Mouse (Mus musculus) cerebellum, adult (tissue): Measurements from ENCODE around the gene Irak1bp1.

Experiments
- ATAC-seq: cut with Nextera tagmentation; 2 replicates; pipeline ENCODE4 v1.9.2; 2017; ENCODE audit warnings: mild to moderate bottlenecking, moderate library complexity, mixed read lengths; ENCODE audit not compliant: insufficient number of reproducible peaks, low FRiP score, low TSS enrichment

The Irak1bp1 gene

DNA sequence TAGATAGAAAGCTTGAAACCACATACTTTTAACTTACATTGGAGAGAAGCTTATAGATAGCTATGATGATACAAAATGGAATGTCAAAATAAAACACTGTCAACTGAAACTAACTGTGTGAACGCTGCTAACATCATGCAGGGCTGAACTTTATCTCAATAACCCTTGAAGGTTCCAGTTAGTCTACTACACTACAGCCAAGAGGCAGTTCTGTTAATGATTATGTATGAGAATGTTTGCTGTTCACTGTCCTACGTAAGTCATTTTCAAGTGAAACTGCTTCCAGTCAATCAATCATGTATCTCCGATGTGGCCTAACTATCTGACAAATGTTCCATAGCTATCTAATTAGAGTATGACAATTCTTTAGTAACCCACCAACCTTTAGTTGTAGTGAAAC lies 38.4 kb downstream of the Irak1bp1 start:
- ATAC-seq: no peak

DNA sequence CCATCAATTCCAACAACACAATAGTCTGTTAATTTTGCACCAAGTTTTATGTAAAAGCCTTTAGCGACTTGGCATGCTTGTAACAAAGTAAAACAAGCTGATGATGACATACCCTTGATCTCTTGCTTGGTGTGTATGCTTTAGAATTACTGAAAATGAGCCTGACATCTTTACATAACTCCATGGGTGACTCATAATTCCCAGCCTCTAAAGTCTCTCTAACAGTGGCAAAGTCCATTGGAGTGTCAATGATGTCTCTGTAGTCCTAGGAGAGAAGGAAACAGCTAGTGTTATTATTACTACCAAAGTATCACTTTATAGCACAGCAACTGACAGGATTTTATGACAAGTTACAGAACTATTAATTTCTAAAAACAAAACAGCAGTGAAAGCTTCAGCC lies 47.7 kb downstream of the Irak1bp1 start:
- ATAC-seq: no peak

DNA sequence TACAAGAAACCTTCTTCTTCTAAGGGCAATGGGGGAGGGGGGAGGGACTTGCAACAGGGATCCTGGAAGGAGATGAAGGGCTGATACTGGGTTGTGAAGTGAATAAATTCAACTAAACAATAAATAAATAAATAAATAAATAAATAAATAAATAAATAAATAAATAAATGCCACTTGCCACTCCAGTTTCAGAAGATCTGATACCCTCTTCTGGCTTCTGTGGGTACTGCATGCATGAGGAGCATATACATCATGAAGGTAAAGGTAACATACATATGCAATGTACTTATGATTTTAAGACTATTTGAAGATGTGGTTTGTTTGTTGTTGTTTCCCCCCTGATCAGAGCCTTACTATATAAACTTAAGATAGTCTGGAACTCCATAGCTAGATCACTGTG lies 54.8 kb downstream of the Irak1bp1 start:
- ATAC-seq: no peak

DNA sequence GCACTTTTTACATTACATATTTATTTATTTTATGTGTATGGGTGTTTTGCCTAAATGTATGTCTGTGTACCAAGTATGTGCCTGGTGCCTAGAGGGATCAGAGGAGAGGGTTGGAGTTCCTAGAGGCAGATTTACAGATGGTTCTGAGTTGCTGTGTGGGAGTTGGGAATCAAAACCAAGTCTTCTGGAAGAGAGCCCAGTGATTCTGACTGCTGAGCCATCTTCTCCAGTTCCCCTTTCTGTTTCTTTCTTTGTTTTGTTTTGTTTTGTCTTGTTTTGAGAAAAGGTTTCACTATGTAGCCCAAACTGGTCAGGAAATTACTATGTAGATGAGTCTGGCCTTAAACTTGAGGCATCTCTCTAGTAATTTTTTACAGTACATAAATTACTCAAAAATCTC lies 59.3 kb downstream of the Irak1bp1 start:
- ATAC-seq: no peak
